Mouse (Mus musculus) forebrain, embryonic 12.5 days (tissue): ENCODE data around the gene AW011738. TPM values are rescaled to one million over a fixed set of nuclear protein-coding genes. Genes with fewer than 3 reads are reported as not detected.

Experiments used
- ATAC-seq: fragments of 200-750 bp; cut with Nextera tagmentation; 2 replicates; pipeline ENCODE4 v1.8.0; 2017; ENCODE audit warnings: moderate TSS enrichment; ENCODE audit not compliant: low FRiP score
- H3K27ac ChIP-seq: fragments of 300-500 bp; sonication (generic); 2 replicates; pipeline ENCODE4 v1.5.1; 2016; ENCODE audit warnings: mild to moderate bottlenecking
- H3K27me3 ChIP-seq: fragments of 300-500 bp; sonication (generic); 2 replicates; pipeline ENCODE4 v1.6.1; 2016; ENCODE audit warnings: mild to moderate bottlenecking
- H3K36me3 ChIP-seq: fragments of 300-500 bp; sonication (generic); replicated peaks from 2 replicates; pipeline ENCODE4 v1.6.1; 2016; ENCODE audit warnings: mild to moderate bottlenecking
- H3K4me1 ChIP-seq: fragments of 300-500 bp; sonication (generic); 2 replicates; pipeline ENCODE4 v1.6.1; 2016
- H3K4me2 ChIP-seq: fragments of 300-500 bp; sonication (generic); 2 replicates; pipeline ENCODE4 v1.6.1; 2016; ENCODE audit warnings: mild to moderate bottlenecking, moderate library complexity
- H3K4me3 ChIP-seq: fragments of 300-500 bp; sonication (generic); replicated peaks from 2 replicates; pipeline ENCODE4 v1.5.1; 2016; ENCODE audit warnings: mild to moderate bottlenecking
- H3K9ac ChIP-seq: fragments of 300-500 bp; sonication (generic); 2 replicates; pipeline ENCODE4 v1.6.1; 2016; ENCODE audit warnings: mild to moderate bottlenecking
- H3K9me3 ChIP-seq: fragments of 300-500 bp; sonication (generic); 2 replicates; pipeline ENCODE4 v1.6.1; 2016
- WGBS: fragments of 180-500 bp; shearing (Covaris S2); methylation state at CpG from one replicate; pipeline ENCODE4 v1.1.7; 2016; 5-methylcytosine and 5-hydroxymethylcytosine counted together
- polyA plus RNA-seq: library from polyadenylated mRNA; unstranded; fragments of >200 nt; fragmentation: Nextera tagmentation; extraction: Ambion mirVana; gene quantifications from 2 replicates; pipeline ENCODE4 v1.2.1, GENCODE M21; 2016

AW011738 gene
- polyA plus RNA-seq, 1 experiment from 2014 or later, result 7.1 TPM

DNA sequence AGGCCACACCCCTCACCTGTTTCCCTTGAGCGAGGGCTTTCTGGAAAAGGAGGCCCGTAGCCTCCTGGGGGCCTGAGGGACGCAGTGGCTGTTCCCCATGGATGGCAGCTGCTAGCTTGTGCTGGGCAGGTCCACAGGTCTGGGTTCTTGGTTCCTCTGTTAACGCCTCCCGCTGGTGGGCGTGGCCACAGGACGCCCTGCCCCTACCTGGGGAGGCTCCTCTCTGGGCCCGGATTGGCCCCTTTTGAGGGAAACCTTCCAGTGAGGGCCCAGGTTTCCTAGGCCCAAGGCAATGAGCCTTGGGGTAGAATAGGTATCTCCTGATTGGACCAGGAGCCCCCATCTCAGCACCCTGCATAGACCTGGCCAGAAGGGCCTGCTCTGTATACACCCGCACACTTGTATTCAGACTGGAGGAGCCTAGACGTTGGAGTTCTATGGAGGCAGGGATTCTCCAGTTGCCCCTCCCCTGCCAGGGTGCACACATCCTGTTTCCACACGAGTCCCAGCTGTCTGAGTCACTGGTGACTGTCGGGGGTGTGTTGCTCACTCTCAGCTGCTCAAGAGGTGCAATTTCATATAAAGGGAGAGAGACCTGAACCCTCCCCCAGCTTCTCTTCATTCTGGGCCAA is 25.4 kb downstream of the AW011738 start:
- H3K4me2 ChIP-seq, result no peak overlapping the region
- 19% methylated on average over 12 of the region's 12 CpGs for WGBS
- no peaks in the 10 kb centered on the region for H3K9me3 ChIP-seq
- H3K4me1 ChIP-seq, result peaks cover 14% of the 10 kb centered on the region
- ATAC-seq, result 0 out of 2 replicates have a peak, but pooled peaks have one; percentile 21
- no peak overlapping the region for H3K4me3 ChIP-seq
- H3K9ac ChIP-seq, result no peak overlapping the region
- no peak overlapping the region for H3K27ac ChIP-seq
- H3K36me3 ChIP-seq, result peaks cover 50% of the 10 kb centered on the region
- H3K27me3 ChIP-seq, result no peaks in the 10 kb centered on the region

DNA sequence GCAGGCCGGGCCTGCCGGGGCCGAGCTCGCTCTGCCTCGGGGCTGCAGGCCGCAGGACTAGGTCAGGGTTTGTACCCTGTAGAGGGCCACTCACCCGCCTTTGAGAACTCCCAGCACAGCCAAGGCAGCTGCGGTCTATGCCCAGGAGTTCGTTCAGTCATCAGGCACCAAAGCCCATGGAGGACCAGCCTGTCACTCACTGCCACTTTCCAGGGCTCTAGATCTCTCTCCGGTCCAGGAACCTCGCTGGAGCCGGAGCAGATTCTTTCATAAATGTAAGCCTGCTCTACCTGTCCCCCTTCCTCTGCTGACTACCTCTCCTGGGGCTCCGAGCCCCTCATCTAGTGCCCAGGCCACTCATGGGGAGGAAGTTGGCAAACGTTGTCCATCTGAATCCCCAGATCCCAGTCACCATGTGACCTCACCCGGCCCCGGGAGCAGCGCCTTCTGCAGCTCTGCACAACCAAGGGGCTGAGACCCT is 31.0 kb downstream of the AW011738 start:
- ATAC-seq, result peak; percentile 22
- peaks cover 60% of the 10 kb centered on the region for H3K36me3 ChIP-seq

GRCm38 (mm10) chr4:156234701-156235213 is 31.7 kb downstream of the AW011738 start, which contains the start of gene Plekhn1:
Gene Plekhn1, minus strand, starts transcription at chr4:156234857.
- Histone ChIP-seq H3K27me3 (no peaks in the 10 kb centered on the region), H3K4me2 (peak within 1 kb of the TSS; percentile 77), H3K36me3 (peaks cover 60% of the 10 kb centered on the region), H3K4me1 (peaks cover 18% of the 10 kb centered on the region), H3K9ac (peak within 1 kb of the TSS; percentile 76), H3K4me3 (peak within 1 kb of the TSS; percentile 93), H3K27ac (peak within 1 kb of the TSS; percentile 92), H3K9me3 (no peaks in the 10 kb centered on the region)
- WGBS, result 1% methylated on average over 45 of the region's 48 CpGs
- peak; percentile 63 for ATAC-seq

More for the DNA sequence above, 31.0 kb downstream of the AW011738 start:
- peak overlapping the region; percentile 91 for H3K27ac ChIP-seq
- peak overlapping the region; percentile 53 for H3K4me3 ChIP-seq
- no peaks in the 10 kb centered on the region for H3K27me3 ChIP-seq
- H3K9ac ChIP-seq, result peak overlapping the region; percentile 70
- no peaks in the 10 kb centered on the region for H3K9me3 ChIP-seq
- WGBS, result 2% methylated on average over 17 of the region's 17 CpGs
- H3K4me1 ChIP-seq, result peaks cover 18% of the 10 kb centered on the region
- peak overlapping the region; percentile 77 for H3K4me2 ChIP-seq

GRCm38 (mm10) chr4:156235360-156235770 is 32.3 kb downstream of the AW011738 start:
- Histone ChIP-seq H3K4me1 (peaks cover 18% of the 10 kb centered on the region), H3K4me2 (peak overlapping the region; percentile 77)

GRCm38 (mm10) chr4:156235808-156236533 is 32.9 kb downstream of the AW011738 start, which contains the start of gene Noc2l:
Gene Noc2l, plus strand, starts transcription at chr4:156236010.
- H3K9me3 ChIP-seq, result no peaks in the 10 kb centered on the region
- peak; percentile 92 for ATAC-seq
- H3K4me2 ChIP-seq, result peak within 1 kb of the TSS; percentile 77
- H3K9ac ChIP-seq, result peak within 1 kb of the TSS; percentile 76
- peaks cover 18% of the 10 kb centered on the region for H3K4me1 ChIP-seq
- peaks cover 60% of the 10 kb centered on the region for H3K36me3 ChIP-seq
- WGBS, result under 1% methylated on average over 87 of the region's 90 CpGs
- no peaks in the 10 kb centered on the region for H3K27me3 ChIP-seq
- H3K4me3 ChIP-seq, result peak within 1 kb of the TSS; percentile 93
- peak within 1 kb of the TSS; percentile 92 for H3K27ac ChIP-seq

More at GRCm38 (mm10) chr4:156235360-156235770, 32.3 kb downstream of the AW011738 start:
- H3K27ac ChIP-seq, result peak overlapping the region; percentile 92
- H3K4me3 ChIP-seq, result peak overlapping the region; percentile 93
- H3K27me3 ChIP-seq, result no peaks in the 10 kb centered on the region
- peak; percentile 50 for ATAC-seq
- WGBS, result 2% methylated on average over 15 of the region's 15 CpGs
- H3K36me3 ChIP-seq, result peaks cover 60% of the 10 kb centered on the region
- no peaks in the 10 kb centered on the region for H3K9me3 ChIP-seq
- peak overlapping the region; percentile 76; the same call in 1 of the 2 replicates for H3K9ac ChIP-seq

- H3K27me3 ChIP-seq, result no peaks in the 10 kb centered on the region
- peaks cover 18% of the 10 kb centered on the region for H3K4me1 ChIP-seq
- ATAC-seq, result no peak
- H3K4me2 ChIP-seq, result peak overlapping the region; percentile 77
- H3K9me3 ChIP-seq, result no peaks in the 10 kb centered on the region
- peak overlapping the region; percentile 76 for H3K9ac ChIP-seq
- 21% methylated on average over 58 of the region's 60 CpGs for WGBS
- peaks cover 60% of the 10 kb centered on the region for H3K36me3 ChIP-seq
- peak overlapping the region; percentile 93 for H3K4me3 ChIP-seq
- 0 out of 2 replicates have a peak overlapping the region, but pooled peaks have one; percentile 46 for H3K27ac ChIP-seq
Observed at GRCm38 (mm10) chr4:156236651-156237447, 33.7 kb downstream of the AW011738 start.

- Histone ChIP-seq H3K36me3 (peaks cover 49% of the 10 kb centered on the region), H3K4me1 (peaks cover 10% of the 10 kb centered on the region), H3K27ac (no peak overlapping the region), H3K4me2 (no peak overlapping the region), H3K27me3 (peaks cover 32% of the 10 kb centered on the region), H3K4me3 (no peak overlapping the region), H3K9ac (no peak overlapping the region), H3K9me3 (no peaks in the 10 kb centered on the region)
- no peak for ATAC-seq
- 76% methylated on average over 11 of the region's 11 CpGs for WGBS
Observed at GRCm38 (mm10) chr4:156249567-156249966, 46.5 kb downstream of the AW011738 start.

DNA sequence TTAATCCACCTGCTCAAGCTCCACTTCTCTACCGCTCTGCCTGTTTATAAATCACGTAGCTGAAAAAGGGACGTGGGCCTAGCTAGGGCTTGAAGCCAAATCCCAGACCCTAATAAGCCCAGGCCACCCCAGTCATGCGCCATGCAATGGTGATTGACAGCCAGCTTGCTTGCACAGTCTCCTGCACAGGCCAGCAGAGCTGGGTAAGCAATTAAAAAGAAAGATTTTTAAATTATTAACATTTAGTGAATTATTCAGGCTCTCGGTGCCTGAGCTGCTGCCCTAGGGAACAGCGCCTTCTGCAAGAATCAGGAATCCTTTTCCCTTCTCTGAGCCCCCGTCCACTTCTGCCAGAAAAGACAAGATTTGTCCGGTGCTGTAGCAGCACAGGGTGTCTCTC is 48.0 kb downstream of the AW011738 start:
- Histone ChIP-seq H3K4me2 (no peak overlapping the region), H3K9me3 (no peaks in the 10 kb centered on the region), H3K4me1 (peaks cover 20% of the 10 kb centered on the region), H3K9ac (no peak overlapping the region), H3K36me3 (peaks cover 34% of the 10 kb centered on the region), H3K4me3 (no peak overlapping the region), H3K27ac (no peak overlapping the region), H3K27me3 (peaks cover 45% of the 10 kb centered on the region)
- ATAC-seq, result no peak
- WGBS, result 76% methylated on average over 8 of the region's 8 CpGs

DNA sequence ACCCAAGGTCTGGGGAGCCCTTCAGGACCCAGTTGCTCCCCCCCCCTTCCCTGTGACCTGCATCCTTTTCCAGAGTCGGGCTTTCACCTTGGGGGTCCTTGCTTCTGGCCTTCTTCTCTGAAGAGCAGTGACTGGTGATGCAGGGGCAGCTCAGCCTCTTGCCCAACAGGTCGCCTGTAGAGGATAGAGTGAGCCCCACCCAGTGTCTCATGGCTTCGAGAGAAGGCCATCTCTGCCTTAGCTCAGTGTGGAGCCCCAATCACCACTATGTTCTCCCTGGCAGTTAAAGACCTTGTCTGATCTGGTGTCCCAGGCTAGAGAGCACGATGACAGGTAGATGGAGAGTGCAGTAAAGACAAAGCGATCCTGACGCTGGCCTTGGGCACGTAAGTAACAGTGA is 49.0 kb downstream of the AW011738 start:
- Histone ChIP-seq H3K9me3 (no peaks in the 10 kb centered on the region), H3K9ac (0 out of 2 replicates have a peak overlapping the region, but pooled peaks have one; percentile 25), H3K4me2 (no peak overlapping the region), H3K36me3 (peaks cover 25% of the 10 kb centered on the region), H3K4me3 (no peak overlapping the region), H3K4me1 (peaks cover 20% of the 10 kb centered on the region), H3K27ac (no peak overlapping the region), H3K27me3 (peaks cover 45% of the 10 kb centered on the region)
- WGBS, result 33% methylated on average over 7 of the region's 7 CpGs
- ATAC-seq, result no peak

DNA sequence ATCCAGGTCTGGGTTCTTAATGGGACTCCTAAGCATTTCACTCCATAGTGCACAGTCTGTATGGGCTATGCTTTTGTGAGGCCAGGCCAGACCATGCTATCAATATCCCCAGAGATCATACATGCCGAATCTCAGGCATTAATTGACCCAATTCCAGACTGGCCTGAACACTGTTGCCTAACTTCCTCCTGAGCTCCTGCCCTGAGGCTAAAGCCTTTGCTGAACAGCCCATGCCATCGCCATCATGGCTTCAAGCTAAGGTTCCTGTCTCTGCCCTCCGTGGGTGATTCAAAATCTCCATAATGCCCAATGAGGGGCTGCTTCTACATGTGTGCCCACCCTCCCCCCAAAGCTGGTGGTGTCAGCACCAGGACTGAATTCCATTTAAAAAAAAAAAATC is 49.5 kb downstream of the AW011738 start:
- H3K4me3 ChIP-seq, result no peak overlapping the region
- no peak overlapping the region for H3K4me2 ChIP-seq
- H3K27me3 ChIP-seq, result peaks cover 45% of the 10 kb centered on the region
- H3K36me3 ChIP-seq, result peaks cover 20% of the 10 kb centered on the region
- peaks cover 20% of the 10 kb centered on the region for H3K4me1 ChIP-seq
- H3K9me3 ChIP-seq, result no peaks in the 10 kb centered on the region
- 38% methylated on average over 3 of the region's 3 CpGs for WGBS
- ATAC-seq, result no peak
- H3K9ac ChIP-seq, result no peak overlapping the region
- no peak overlapping the region for H3K27ac ChIP-seq

GRCm38 (mm10) chr4:156253043-156253442 is 49.9 kb downstream of the AW011738 start:
- Histone ChIP-seq H3K36me3 (peaks cover 16% of the 10 kb centered on the region), H3K27me3 (peaks cover 45% of the 10 kb centered on the region), H3K4me2 (no peak overlapping the region), H3K27ac (no peak overlapping the region), H3K4me1 (peaks cover 20% of the 10 kb centered on the region), H3K4me3 (no peak overlapping the region), H3K9ac (no peak overlapping the region), H3K9me3 (no peaks in the 10 kb centered on the region)
- ATAC-seq, result 0 out of 2 replicates have a peak, but pooled peaks have one; percentile 19
- 45% methylated on average over 7 of the region's 7 CpGs for WGBS
